Mouse (Mus musculus): ENCODE data around the gene Tmem222.

The Tmem222 gene

DNA sequence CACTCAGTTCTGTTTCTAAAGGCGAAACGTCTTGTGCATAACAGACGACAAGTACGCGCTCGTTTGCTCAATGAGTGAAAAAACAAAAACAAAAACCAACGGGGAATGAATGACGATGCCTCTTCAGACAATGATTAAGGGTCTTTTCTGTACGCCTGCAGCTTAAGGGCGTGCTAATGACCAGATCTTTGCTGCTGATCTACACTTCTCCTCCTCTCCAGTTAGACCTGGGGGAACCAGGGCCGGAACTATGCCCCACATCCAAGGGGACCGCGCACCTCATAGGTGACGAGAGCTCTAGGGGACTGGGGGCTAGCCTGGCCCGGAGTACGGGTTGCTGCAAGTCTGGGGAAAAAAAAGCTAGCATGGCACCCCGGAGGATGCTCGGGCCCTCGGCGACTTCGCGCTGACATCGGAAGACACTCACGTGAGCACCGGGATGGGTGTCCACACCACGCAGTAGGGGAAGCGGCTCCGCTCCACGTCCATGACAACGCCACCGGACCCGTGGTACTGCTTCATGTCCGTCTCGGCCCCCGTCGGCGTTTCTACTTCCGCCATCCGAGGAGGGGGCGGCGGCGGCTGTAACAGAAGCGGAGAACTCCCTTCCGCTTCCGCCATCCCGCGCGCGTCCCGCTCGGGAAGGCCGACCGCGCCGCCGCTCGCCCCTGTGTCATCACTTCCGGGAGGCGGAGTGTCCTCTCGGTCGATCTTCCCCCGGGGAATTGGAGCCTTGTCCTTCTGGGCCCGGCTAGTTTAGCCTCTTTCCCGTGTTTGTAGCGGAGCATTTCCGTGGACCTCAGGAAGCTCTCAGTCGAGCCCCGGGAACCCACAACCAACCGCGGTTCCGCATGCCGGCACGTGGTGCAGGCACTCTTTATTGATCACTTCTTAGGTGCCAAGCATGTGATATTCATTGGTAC lies at the start of gene Tmem222:
Gene Tmem222 (minus strand): TSS at position 689 of the 923 bp plus-strand sequence.
- peak; percentile 97 for DNase-seq

GRCm38 (mm10) chr4:133319667-133320066 lies 42.1 kb upstream of the Tmem222 start:
- no peak for DNase-seq

- no peak for DNase-seq
Measured at GRCm38 (mm10) chr4:133315991-133316390, 38.4 kb upstream of the Tmem222 start.

- peak; percentile 95 for DNase-seq
Measured at GRCm38 (mm10) chr4:133314896-133315295, 37.3 kb upstream of the Tmem222 start.

- DNase-seq: peak; percentile 88
Measured at GRCm38 (mm10) chr4:133309948-133310347, 32.4 kb upstream of the Tmem222 start.

DNA sequence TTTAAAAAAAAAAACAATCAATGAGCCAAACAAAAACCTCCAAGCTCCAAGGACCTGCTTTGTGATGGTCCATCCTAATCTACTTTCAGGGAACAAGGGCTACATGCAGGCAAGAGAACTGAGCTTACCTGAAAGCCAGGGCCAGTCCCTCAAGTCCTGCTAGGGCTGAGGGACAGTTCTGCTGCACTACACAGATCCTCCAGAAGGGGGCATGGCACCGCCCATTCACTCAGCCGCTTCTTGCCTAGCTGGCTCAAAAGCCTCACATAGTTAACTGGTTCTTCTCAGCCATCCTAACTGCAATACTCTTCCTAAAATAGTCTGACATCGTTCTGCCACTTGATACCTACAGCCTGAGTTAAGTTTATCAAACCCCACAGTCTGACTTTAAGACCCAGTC lies 29.7 kb upstream of the Tmem222 start:
- peak; percentile 75 for DNase-seq

DNA sequence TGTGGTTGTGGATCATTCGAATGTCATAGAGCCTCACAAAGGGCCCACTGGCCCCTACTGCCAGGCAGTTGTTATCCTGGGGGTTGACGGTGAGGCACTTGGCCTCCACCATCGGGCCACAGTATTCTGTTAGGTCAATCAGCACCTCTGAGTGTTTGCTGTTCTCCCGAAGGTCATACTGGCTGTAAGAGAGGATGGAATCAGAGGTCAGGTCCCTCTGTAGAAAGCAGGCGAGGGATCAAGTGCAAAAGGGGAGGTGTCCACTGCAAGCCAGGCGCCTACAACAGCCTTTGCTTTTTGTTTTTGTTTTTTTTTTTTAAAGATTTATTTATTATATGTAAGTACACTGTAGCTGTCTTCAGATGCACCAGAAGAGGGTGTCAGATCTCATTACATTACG lies 28.2 kb upstream of the Tmem222 start:
- no peak for DNase-seq

GRCm38 (mm10) chr4:133304770-133305169 lies 27.2 kb upstream of the Tmem222 start:
- no peak for DNase-seq

- no peak for DNase-seq
Measured at GRCm38 (mm10) chr4:133302668-133303067, 25.1 kb upstream of the Tmem222 start.

DNA sequence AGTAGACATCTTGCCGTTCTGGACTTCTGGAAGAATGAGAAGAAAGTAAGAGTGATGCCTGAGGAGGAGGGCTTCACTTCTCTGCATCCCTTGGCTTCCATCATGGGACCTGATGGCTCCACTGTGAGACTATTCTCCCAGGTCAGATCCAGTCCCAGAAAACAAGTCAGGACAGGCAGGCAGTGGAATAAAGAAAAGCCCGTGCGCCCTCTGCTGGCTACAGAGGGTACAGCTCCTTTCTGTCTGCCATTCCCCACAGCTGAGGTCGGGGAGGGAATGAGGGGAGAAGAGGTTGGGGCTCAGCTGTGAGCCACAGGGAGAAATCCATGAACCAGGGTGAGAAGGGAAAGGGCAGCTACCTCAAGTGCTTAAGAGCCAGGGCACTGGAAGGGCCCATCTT lies 24.2 kb upstream of the Tmem222 start:
- peak; percentile 68 for DNase-seq

DNA sequence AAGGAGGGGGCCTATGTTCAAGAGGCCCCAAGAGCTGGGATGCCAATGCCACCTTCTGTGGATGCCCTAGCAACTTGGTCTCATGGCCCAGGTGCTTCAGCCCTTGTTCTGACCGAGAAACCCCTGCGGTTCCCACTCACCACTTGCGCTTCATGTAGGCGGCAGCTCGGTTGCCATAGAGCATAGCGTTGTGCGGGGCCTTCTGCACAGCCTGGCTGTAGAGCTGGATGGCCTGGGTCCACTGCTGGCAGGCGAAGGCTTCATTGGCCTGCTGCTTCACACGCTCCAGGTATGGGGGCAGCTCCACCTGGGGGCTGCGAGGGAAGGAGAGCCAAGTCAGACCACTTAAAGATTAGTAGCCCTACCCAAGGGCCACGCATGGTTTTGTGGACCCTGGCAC lies 22.8 kb upstream of the Tmem222 start:
- no peak for DNase-seq

DNA sequence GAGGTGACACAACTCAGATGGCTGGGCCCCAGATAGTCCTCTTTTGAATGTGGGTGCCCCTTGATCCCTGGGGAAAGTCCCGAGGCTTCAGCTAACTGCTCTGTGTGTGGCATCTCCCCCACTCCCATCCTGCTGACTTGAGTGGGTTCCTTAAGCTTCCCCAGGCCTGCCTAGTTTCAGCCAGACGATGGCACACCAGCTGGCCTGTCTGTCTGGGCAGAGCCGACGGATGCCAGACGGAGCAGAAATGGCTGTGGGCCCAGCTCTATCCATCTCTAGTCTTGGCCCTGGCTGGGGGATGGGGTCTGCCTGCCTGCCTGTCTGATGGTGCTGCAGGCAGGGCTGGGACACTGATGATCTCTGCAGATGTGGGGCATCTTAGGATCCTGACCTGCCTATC lies 22.1 kb upstream of the Tmem222 start:
- no peak for DNase-seq

- no peak for DNase-seq
Measured at GRCm38 (mm10) chr4:133298516-133299365, 21.1 kb upstream of the Tmem222 start.

DNA sequence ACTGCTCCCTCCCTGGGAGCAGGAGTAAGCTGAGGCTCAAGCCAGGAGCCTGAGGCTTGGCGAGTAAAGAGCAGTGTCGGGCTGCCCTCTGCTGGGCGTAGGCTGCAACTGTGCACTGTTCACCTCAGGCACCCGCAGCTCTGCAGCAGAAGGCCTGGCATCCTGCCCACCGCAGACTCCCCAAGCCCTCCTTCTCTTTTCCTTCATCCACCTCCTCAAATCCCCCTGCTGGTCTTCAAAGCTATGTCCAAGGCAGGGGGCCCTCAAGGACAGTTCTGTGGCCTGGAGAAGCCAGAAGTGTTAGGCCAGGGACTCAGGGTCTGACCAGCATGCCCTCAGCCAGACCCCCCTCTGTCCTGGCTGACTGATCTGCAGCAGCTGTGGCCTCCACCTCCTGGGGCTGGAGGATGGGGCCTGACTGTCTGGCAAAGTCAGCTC lies 20.2 kb upstream of the Tmem222 start:
- DNase-seq: peak; percentile 72

GRCm38 (mm10) chr4:133297360-133297759 lies 19.8 kb upstream of the Tmem222 start:
- no peak for DNase-seq

- DNase-seq: no peak
Measured at GRCm38 (mm10) chr4:133294084-133294483, 16.5 kb upstream of the Tmem222 start.

DNA sequence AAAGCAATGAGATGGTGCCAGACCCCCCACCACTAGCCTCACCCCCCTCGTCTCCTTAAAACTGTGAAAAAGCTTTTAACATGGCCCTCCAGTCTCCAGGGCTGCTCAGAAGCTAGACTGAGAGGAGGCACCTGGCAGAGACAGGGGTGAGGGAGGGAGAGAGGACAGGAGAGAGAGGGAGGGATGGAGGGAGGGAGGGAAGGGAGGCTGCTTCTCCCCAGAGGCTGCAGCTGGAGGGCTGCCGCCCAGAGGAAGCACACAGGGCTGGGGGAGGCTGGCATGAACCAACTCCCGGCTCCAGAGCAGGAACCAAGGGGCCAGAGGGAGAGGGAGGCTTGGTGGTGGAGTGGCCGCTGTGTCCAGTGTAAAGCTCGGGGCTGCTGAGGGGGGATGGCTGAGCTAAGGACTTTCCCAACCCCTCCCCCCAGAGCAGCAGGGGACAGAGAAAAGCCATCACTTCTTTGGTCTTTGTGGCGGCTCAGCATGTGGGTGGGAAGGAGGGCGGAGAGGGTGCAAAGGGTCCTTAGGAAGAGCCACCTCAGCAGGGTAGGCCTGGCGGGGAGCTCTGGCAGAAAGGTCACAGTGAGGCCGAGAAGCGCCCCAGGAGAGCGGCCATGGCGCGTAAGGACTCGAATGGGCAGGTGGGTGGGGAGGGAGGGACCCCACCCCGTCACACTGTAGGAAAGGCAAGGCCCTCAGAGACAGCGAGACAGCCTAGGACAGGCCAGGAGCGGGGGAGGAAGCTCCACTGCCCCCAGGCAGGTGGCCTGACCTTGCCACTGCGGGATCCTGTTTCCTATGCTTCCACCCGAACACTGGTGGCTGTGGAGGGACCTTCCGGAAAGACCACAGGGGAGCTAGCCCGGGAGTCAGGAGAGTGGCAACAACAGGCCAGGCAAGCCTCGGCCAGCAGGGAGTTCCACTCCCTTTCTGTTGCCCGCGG lies 15.6 kb upstream of the Tmem222 start:
- no peak for DNase-seq

GRCm38 (mm10) chr4:133292405-133292804 lies 14.8 kb upstream of the Tmem222 start:
- DNase-seq: no peak

GRCm38 (mm10) chr4:133291255-133291654 lies 13.7 kb upstream of the Tmem222 start:
- no peak for DNase-seq

- DNase-seq: no peak
Measured at GRCm38 (mm10) chr4:133286476-133287077, 9.0 kb upstream of the Tmem222 start.

GRCm38 (mm10) chr4:133285950-133286349 lies 8.4 kb upstream of the Tmem222 start:
- DNase-seq: no peak

DNA sequence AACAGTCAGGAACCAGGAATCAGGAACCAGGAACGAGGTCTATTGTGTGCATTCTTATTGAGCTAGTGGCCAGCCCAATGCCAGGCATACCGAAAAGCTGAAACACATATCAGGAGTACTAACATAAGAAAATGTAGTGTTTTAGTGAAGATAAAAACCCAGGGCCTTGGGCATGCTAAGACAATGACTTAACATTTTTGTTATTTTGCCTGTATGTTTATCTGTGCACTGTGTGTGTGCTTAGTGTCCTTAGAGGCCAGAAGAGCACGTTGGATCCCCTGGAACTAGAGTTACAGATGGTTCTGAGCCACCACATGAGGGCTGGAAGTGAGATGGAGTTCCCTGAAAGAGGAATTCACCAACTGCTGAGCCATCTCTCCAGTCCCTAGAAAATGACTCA lies 7.7 kb upstream of the Tmem222 start:
- no peak for DNase-seq
